Mouse (Mus musculus) brown adipose tissue, adult 24 weeks (tissue): Measurements from ENCODE around the gene Med27. TPM values are rescaled to one million over a fixed set of nuclear protein-coding genes. Genes with fewer than 3 reads are reported as not detected.

ENCODE experiments used
- H3K27ac ChIP-seq: fragments of 200-500 bp; replicated peaks from 2 replicates; pipeline ENCODE4 v1.5.1; 2012; ENCODE audit warnings: low read depth, mild to moderate bottlenecking, low read length
- H3K4me1 ChIP-seq: fragments of 200-500 bp; 2 replicates; pipeline ENCODE4 v1.6.1; 2012; ENCODE audit warnings: low read length, mixed read lengths; ENCODE audit not compliant: control insufficient read depth, insufficient read depth, insufficient read length
- H3K4me3 ChIP-seq: fragments of 200-500 bp; 2 replicates; pipeline ENCODE4 v1.5.1; 2012; ENCODE audit warnings: low read depth, mild to moderate bottlenecking, low read length, moderate library complexity; ENCODE audit not compliant: insufficient read depth
- polyA plus RNA-seq: library from polyadenylated mRNA; stranded (reverse); fragments of >200 nt; gene quantifications from 2 replicates; pipeline ENCODE4 v1.2.4, GENCODE M21; 2012; ENCODE audit not compliant: missing spikeins, insufficient read depth, insufficient read length

Med27 gene
- polyA plus RNA-seq, 1 experiment: 8.2 TPM

DNA sequence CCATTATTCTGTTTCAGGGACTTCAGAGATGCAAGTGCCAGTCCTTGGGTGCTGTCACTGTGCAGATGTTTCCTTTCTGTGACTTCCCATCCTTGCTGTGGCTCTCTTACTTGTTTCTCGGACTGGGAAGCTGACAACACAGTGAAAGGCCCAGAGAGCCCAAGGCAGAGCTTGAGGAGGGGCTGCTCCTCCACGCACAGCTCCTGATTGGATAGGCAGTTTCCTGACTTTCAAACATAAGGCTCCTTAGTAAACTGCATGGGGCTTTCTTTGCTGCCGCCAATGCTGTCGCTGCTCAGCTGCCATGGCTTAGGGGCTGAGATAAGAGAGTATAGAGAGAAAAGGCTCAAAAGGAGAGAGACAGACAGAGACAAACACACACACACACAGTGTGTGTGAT is 35.1 kb downstream of the Med27 start:
- Histone ChIP-seq H3K4me3 (no peak overlapping the region), H3K27ac (no peak overlapping the region), H3K4me1 (no peaks in the 10 kb centered on the region; the same call in 1 of the 2 replicates)

DNA sequence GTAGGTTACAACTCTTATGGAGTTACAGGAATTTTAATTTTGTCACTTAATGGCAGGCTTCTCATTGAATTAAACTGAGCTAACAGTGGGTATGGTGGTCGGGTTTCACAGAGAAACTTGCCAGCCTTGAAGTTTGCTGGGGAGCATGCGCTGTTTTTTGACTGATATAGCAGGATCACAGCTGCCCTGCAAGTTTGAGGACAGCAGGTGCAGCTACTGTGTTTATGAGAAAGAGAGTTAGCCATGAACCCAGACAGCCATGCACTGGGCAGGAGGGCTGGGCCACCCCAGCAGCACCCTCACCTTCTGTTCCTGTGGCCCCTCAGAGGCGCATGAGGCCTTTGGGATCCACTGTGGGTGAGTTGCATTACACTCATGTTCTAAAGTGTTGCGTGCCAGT is 36.0 kb downstream of the Med27 start:
- no peak overlapping the region for H3K27ac ChIP-seq
- no peaks in the 10 kb centered on the region; the same call in 1 of the 2 replicates for H3K4me1 ChIP-seq
- no peak overlapping the region for H3K4me3 ChIP-seq

DNA sequence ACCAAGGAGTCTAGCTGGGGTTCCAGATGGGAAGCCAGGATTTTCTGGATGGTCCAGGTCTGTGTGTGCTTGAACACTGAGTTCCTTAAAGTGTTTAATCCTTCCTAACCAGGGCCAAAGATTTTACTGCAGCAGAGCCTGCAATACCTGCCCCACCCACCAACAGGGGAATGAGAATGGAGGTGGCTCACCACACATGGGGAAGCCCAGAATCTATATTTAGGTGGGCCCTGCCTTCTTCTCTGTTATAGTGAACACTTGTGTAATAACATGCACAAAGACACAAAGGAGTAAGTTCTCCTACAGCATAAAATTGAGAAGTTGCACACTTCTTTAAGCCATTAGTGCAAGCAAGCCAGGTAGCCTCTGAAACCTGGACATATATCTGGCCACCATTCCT is 36.5 kb downstream of the Med27 start:
- no peak overlapping the region for H3K27ac ChIP-seq

DNA sequence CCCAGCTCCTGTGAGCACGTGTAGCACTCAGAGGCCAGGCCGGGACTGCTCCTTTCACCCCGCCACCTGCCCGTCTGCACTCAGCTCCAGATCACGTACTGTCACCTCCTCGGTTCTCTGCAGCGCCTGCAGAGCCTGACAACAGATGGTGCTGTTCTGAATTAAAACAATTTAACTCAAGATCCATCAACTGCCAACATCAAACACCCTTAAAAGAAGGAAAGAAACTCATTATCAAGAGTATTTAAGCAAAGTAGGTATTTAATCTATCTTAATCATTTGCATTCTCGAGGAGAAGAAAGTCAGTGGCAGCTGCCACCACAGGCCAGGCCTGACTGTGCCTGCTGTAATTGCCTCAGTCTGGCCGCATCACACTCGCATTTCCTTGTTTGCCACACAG is 38.8 kb downstream of the Med27 start:
- Histone ChIP-seq H3K27ac (no peak overlapping the region), H3K4me1 (no peaks in the 10 kb centered on the region; the same call in 1 of the 2 replicates), H3K4me3 (no peak overlapping the region)

More for the DNA sequence above, 36.5 kb downstream of the Med27 start:
- H3K4me1 ChIP-seq: no peaks in the 10 kb centered on the region; the same call in 1 of the 2 replicates
- H3K4me3 ChIP-seq: no peak overlapping the region

DNA sequence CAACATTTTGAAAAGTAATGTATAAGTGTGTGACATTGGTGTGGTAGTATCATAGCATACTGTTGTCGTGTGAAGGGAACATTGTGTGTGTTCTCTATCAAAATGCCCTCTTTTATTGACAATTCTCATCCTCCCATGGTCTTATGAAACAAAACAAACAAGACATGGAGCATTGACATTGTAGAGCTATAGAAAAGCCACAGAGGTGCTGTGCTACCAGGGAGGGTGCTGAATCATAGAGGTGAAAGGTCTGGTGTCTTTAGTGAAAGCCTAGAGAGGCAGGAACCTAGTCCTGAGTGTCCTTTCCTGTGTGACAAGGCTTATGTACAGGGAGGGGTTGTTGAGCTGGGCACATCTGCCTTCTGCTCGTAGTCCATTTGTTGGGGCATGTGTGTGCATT is 40.6 kb downstream of the Med27 start:
- Histone ChIP-seq H3K4me1 (peaks cover 2% of the 10 kb centered on the region; the same call in 1 of the 2 replicates), H3K4me3 (no peak overlapping the region), H3K27ac (no peak overlapping the region)

DNA sequence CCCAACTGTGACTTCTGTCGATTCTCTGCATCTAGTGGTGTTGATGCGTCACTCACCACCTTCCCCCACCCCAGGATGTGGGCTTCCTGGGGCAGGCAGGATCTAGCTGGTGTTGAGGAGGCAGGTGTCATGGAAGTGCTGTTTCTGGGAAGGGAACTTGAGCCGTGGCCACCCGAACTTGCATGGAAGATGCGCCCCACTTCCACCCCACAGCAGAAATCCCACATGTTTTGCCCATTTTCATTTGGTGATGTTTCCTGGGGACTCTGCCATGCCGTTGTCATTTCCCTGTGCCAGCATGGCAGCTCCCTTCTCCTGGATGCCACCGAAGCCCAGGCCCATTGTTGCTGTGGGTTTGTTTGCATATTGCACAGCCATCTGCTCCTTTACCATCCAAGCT is 42.3 kb downstream of the Med27 start:
- H3K4me1 ChIP-seq: peaks cover 6% of the 10 kb centered on the region; the same call in 1 of the 2 replicates

DNA sequence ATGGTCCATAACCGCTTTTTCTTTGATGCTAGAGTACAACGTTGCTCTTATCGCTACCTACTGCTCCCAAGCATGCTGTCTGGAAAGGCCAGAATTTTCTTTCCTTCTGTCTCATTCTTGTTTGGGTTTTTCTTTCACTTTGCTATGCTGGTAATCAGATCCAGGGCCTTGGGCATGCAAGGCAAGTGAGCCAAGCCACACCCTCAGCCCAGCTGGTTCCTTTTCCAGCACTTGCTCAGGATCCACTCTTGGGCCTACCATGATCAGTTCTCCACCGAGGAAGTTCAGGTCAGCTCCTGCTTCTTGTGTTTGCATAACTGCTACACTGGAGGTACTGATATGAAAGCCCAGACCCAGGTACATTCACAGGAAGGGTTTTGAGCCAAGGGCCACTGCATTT is 44.5 kb downstream of the Med27 start:
- Histone ChIP-seq H3K4me1 (peaks cover 10% of the 10 kb centered on the region), H3K27ac (no peak overlapping the region), H3K4me3 (no peak overlapping the region)

More for the DNA sequence above, 42.3 kb downstream of the Med27 start:
- Histone ChIP-seq H3K27ac (no peak overlapping the region), H3K4me3 (no peak overlapping the region)

DNA sequence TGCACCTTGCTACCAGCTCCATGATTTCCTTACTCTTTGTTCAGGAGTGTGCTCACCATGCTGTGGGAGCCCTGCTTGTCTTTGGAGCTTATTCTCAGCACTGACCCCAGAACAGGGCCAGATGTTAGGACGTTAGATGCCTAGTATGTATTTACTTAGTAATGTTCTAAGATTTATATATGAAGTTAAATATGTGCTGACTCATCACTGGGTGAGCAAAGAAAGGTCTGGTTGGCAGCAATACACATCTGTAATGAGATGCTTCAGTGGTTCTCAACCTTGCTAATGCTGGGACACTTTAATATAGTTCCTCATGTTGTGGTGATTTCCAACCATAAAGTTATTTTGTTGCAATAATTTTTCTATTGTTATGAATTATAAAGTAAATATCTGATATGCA is 45.4 kb downstream of the Med27 start:
- Histone ChIP-seq H3K4me1 (peaks cover 14% of the 10 kb centered on the region), H3K27ac (no peak overlapping the region), H3K4me3 (no peak overlapping the region)

DNA sequence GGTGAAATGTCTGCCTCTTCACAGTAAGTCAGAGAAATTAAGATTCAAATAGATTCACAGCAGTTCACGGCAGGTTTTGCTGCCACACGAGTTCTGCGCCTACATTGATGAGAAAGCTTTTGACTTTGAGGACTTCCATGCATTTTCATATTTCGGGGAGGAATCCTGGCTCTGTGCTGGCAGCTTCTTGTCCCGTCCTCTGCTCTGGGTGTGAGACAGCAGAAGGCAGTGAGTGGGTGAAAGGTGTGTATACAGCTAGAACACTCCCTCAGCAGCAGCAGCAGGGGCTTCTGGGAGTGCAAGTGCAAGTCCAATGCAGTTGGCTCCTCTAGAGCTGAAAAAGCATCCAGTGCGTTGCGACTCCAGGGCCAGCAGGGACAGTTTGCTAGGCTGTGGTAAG is 53.6 kb downstream of the Med27 start:
- Histone ChIP-seq H3K4me1 (peaks cover 16% of the 10 kb centered on the region), H3K4me3 (no peak overlapping the region), H3K27ac (no peak overlapping the region)

DNA sequence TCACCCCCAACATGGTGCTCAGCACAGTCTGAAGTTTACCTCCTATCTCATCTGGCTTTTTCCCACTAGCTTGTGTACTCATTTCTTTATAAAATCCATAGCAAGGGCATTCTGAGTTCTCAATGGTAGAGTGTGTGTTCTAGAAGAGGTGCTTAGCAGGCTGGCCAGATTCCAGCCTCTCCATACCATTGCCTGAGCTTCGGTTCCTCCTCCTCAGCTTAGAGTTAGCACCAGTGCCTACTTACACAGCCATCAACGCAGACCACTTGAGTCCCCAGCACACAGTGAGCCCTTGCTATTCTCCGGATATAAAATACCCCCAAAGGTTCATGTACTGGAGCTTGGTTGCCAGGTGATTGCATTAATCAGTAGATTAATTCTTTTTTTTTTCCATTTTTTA is 54.2 kb downstream of the Med27 start:
- no peak overlapping the region for H3K27ac ChIP-seq
- H3K4me1 ChIP-seq: peaks cover 12% of the 10 kb centered on the region
- no peak overlapping the region for H3K4me3 ChIP-seq

DNA sequence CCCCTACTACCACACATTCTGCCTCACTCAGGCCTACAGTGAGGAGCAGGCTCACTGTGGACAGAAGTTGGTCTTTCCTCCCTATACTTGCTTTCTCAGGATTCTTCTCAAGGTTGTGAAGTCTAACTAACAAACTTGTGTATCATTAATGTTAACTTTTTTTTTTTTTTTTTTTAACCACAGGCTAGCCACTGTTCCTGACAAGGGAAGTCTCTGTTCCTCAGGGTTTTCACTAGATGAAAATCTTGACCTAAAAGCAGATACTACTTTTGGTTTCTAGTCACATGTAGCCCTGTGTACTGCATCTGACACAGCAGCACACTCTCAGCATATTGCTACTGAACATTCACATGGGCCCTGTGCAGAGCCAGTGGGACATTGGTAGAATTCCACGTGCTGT is 55.2 kb downstream of the Med27 start:
- Histone ChIP-seq H3K4me3 (no peak overlapping the region), H3K4me1 (peaks cover 10% of the 10 kb centered on the region; the same call in 1 of the 2 replicates), H3K27ac (no peak overlapping the region)

DNA sequence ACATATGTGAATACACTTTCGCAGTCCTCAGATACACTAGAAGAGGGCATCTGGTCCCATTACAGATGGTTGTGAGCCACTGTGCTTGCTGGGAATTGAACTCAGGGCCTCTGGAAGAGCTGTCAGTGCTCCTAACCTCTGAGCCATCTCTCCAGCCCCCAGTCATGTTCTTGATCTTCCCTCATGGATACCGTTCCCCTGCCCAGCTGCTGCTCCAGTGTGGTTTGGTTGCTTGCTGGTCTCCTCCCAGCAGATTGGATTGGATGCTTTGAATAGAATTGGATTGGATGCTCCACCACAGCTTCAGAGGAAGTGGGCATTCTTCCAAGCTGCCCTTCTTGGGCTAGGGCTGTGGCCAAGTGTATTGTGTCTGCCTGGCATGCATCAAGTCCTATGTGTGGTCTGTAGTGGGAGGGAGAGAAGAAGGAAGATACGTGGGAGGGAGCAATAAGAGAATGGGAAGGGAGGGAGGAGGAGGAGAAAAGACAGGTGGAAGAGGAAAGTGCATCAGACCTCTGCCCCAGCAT is 56.0 kb downstream of the Med27 start:
- Histone ChIP-seq H3K4me3 (no peak overlapping the region), H3K27ac (no peak overlapping the region)

DNA sequence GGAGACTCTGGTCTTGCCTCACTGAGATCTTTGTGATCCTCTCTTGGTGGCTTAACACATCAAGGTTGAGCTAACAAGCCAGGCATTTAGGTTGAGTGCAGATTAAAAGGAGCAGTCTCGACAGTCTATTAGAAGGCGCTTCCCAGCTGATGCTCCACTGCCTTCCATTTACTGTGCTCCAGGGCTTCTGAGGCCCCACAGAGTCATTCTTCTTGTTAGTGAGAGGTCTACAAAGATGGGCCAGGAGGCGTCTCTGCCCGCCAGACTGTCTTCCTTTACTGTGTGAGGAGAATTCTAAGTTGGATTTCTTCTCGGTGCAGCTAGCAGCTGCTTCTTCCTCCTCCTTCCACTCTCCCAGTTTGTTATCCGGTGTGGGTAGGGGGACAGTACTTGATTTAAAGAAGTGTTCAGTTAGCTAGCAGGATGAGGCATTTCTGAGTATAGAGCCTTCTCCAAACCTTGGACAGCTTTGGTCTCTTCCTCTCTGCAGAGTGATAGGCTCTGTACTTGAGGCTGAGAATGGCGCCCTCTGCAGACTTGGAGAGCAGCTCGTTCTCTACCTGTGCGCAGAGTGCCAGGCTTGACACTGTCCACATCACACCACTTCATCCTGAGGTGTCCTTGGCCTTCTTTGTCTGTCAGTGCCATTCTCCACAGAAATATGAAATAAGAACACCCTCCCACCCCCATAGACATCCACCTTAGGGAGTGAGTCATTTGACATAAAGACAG is 57.3 kb downstream of the Med27 start:
- Histone ChIP-seq H3K4me1 (peaks cover 17% of the 10 kb centered on the region), H3K27ac (no peak overlapping the region), H3K4me3 (no peak overlapping the region)

More for the DNA sequence above, 56.0 kb downstream of the Med27 start:
- H3K4me1 ChIP-seq: peaks cover 12% of the 10 kb centered on the region

DNA sequence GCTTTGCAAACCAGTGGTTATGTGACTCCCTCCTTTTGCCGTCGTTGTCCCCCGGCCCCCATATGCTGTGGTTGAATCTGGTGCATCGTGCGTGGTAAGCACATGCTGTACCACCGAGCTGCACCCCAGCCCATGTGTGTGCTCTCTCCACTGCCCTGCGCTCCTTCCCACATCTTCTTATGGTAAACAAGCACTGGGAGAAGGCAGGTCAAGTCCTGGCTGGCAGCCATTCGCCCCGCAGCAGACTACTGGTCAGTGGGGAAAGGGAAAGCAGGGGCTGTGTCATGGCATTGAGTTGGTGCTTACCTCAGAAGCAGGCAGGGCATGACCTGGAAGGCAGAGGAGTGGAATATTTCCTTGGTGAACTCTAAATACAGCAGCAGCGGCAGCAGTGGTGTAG is 58.3 kb downstream of the Med27 start:
- no peak overlapping the region for H3K4me3 ChIP-seq
- H3K27ac ChIP-seq: no peak overlapping the region
- H3K4me1 ChIP-seq: peaks cover 17% of the 10 kb centered on the region

DNA sequence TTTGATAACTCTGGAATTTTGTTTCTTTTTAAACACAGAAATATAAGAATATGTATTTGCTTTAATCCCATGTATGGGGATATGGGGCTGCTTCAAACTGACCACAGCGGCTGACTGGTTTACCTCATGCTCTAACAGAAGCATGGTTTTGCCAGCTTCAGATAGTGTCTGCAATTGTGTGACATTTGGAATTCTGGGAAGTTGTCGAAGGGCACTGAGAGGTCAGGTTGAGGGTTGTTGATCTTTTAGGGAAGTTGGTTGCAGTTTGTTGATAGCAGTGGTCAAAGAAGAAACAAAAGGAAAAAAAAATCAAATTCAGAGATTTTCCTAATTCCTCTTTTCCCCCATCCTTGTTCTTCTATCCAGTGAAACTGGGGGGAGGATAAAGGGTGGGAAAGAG is 59.2 kb downstream of the Med27 start:
- peaks cover 17% of the 10 kb centered on the region for H3K4me1 ChIP-seq
- H3K27ac ChIP-seq: no peak overlapping the region
- H3K4me3 ChIP-seq: no peak overlapping the region

DNA sequence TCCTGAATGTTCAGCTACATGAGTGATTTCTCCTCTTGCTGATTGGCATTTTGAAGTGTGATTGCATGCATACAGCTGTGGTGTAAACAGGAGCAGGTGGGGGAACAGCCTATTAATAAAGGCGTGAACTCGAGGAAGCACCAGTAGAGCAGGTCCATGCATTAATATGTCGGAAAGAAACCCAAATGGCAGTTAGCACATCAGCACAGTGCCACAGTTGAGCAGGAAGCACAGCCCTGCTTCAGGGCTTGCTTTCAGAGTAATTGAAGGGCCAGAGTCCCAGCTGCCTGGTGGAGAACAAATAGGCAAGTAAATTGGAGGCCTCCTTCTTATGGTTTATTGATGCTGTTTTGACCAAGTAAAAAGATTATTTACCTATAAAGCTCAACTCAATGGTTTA is 60.7 kb downstream of the Med27 start:
- Histone ChIP-seq H3K27ac (no peak overlapping the region), H3K4me3 (no peak overlapping the region), H3K4me1 (peaks cover 14% of the 10 kb centered on the region)
